Mouse (Mus musculus) yolk sac, embryonic 10.5 days (tissue): Measurements from ENCODE around the gene Scnn1b.

Experiments
- DNase-seq: peaks from one replicate; pipeline ENCODE4 v3.0.0-alpha.2; 2017; ENCODE audit warnings: low spot score

The Scnn1b gene

GRCm38 (mm10) chr7:121864858-121865585, at the start of gene Scnn1b:
Scnn1b (plus strand) TSS chr7:121865038.
- DNase-seq = peak; percentile 3

- DNase-seq = no peak
Observed at GRCm38 (mm10) chr7:121821632-121822031, 43.2 kb upstream of the Scnn1b start.

- no peak for DNase-seq
Observed at GRCm38 (mm10) chr7:121828481-121828880, 36.4 kb upstream of the Scnn1b start.

- no peak for DNase-seq
Observed at GRCm38 (mm10) chr7:121835392-121835791, 29.4 kb upstream of the Scnn1b start.

- no peak for DNase-seq
Observed at GRCm38 (mm10) chr7:121836827-121837226, 28.0 kb upstream of the Scnn1b start.

GRCm38 (mm10) chr7:121840810-121841209, 24.0 kb upstream of the Scnn1b start:
- no peak for DNase-seq

GRCm38 (mm10) chr7:121842234-121842633, 22.6 kb upstream of the Scnn1b start:
- no peak for DNase-seq

GRCm38 (mm10) chr7:121845964-121846363, 18.9 kb upstream of the Scnn1b start:
- no peak for DNase-seq

- no peak for DNase-seq
Observed at GRCm38 (mm10) chr7:121848537-121849168, 16.2 kb upstream of the Scnn1b start.

- DNase-seq = no peak
Observed at GRCm38 (mm10) chr7:121857177-121857884, 7.5 kb upstream of the Scnn1b start.

- DNase-seq = no peak
Observed at GRCm38 (mm10) chr7:121858939-121859338, 5.9 kb upstream of the Scnn1b start.

- no peak for DNase-seq
Observed at GRCm38 (mm10) chr7:121871631-121872030, 6.8 kb downstream of the Scnn1b start.

- no peak for DNase-seq
Observed at GRCm38 (mm10) chr7:121873998-121874397, 9.2 kb downstream of the Scnn1b start.

- DNase-seq = no peak
Observed at GRCm38 (mm10) chr7:121874784-121875183, 9.9 kb downstream of the Scnn1b start.

GRCm38 (mm10) chr7:121880246-121880645, 15.4 kb downstream of the Scnn1b start:
- DNase-seq = no peak

GRCm38 (mm10) chr7:121890636-121891360, 26.0 kb downstream of the Scnn1b start:
- no peak for DNase-seq

GRCm38 (mm10) chr7:121896689-121897088, 31.9 kb downstream of the Scnn1b start:
- DNase-seq = no peak

GRCm38 (mm10) chr7:121899311-121899710, 34.5 kb downstream of the Scnn1b start:
- peak; percentile 23 for DNase-seq

- no peak for DNase-seq
Observed at GRCm38 (mm10) chr7:121899940-121900339, 35.1 kb downstream of the Scnn1b start.

- no peak for DNase-seq
Observed at GRCm38 (mm10) chr7:121902757-121903411, 38.0 kb downstream of the Scnn1b start.

- DNase-seq = no peak
Observed at GRCm38 (mm10) chr7:121906879-121907278, 42.0 kb downstream of the Scnn1b start.

- no peak for DNase-seq
Observed at GRCm38 (mm10) chr7:121912250-121912649, 47.4 kb downstream of the Scnn1b start.
